Mouse (Mus musculus): Measurements from ENCODE around the gene Pik3cg. TPM values are rescaled to one million over a fixed set of nuclear protein-coding genes. Genes with fewer than 3 reads are reported as not detected.
A peak's percentile ranks its signal among the peaks of the same experiment; 100 is the strongest.

The Pik3cg gene
- total RNA-seq, 2 experiments from 2014 or later: 3.3 to 4.1 TPM

- peak; percentile 50 to 81 for DNase-seq (ENCODE audit: low spot score in 2 of 2)
Measured at GRCm38 (mm10) chr12:32144513-32144912, 63.9 kb downstream of the Pik3cg start.

GRCm38 (mm10) chr12:32143782-32144181, 64.7 kb downstream of the Pik3cg start:
- DNase-seq (ENCODE audit: low spot score in 2 of 2): no peak

- DNase-seq (ENCODE audit: low spot score in 2 of 2): no peak
Measured at GRCm38 (mm10) chr12:32143151-32143550, 65.3 kb downstream of the Pik3cg start.

GRCm38 (mm10) chr12:32141766-32142165, 66.7 kb downstream of the Pik3cg start:
- no peak for DNase-seq (ENCODE audit: low spot score in 2 of 2)

- DNase-seq (ENCODE audit: low spot score in 2 of 2): no peak
Measured at GRCm38 (mm10) chr12:32138831-32139230, 69.6 kb downstream of the Pik3cg start.

- DNase-seq (ENCODE audit: low spot score in 2 of 2): no peak
Measured at GRCm38 (mm10) chr12:32138362-32138761, 70.1 kb downstream of the Pik3cg start.

GRCm38 (mm10) chr12:32137542-32137941, 70.9 kb downstream of the Pik3cg start:
- DNase-seq (ENCODE audit: low spot score in 2 of 2): no peak

- no peak for DNase-seq (ENCODE audit: low spot score in 2 of 2)
Measured at GRCm38 (mm10) chr12:32127599-32128507, 80.6 kb downstream of the Pik3cg start.

- DNase-seq (ENCODE audit: low spot score in 2 of 2): no peak
Measured at GRCm38 (mm10) chr12:32127158-32127557, 81.3 kb downstream of the Pik3cg start.

GRCm38 (mm10) chr12:32124456-32124855, 84.0 kb downstream of the Pik3cg start:
- no peak for DNase-seq (ENCODE audit: low spot score in 2 of 2)

GRCm38 (mm10) chr12:32124030-32124429, 84.4 kb downstream of the Pik3cg start:
- no peak for DNase-seq (ENCODE audit: low spot score in 2 of 2)

- DNase-seq (ENCODE audit: low spot score in 2 of 2): no peak
Measured at GRCm38 (mm10) chr12:32123559-32123958, 84.9 kb downstream of the Pik3cg start.

Other genes with a start within 250 kb of the Pik3cg start
- 10 to 100 TPM; 30.7 to 33.6 TPM for gene Prkar2b, start 147.4 kb downstream of the Pik3cg start, total RNA-seq (2021)
- 10 to 100 TPM; 31.3 to 32.5 TPM for gene Ccdc71l, start 170.0 kb upstream of the Pik3cg start, total RNA-seq (2021)